Mouse (Mus musculus): Measurements from ENCODE around the gene Gdf5.
A peak's percentile ranks its signal among the peaks of the same experiment; 100 is the strongest.

- TF ChIP-seq POLR2A (IDR thresholded peaks at IDR 0.05; ENCODE audit: low read depth, low read length), result peak; percentile 86
- no peak for TF ChIP-seq CTCF (IDR thresholded peaks at IDR 0.05; ENCODE audit: borderline replicate concordance, insufficient read depth, low read length)
Measured at GRCm38 (mm10) chr2:155956134-155957059, 11.2 kb upstream of the Gdf5 start, which contains the start of gene Cep250.
